Mouse (Mus musculus) gonadal fat pad, adult 2 months (tissue): ENCODE results near the gene Cdh19. TPM values are rescaled to one million over a fixed set of nuclear protein-coding genes. Genes with fewer than 3 reads are reported as not detected.

Experiments
- DNase-seq: peaks from one replicate; pipeline ENCODE4 v3.0.0-alpha.2; 2012; ENCODE audit warnings: low read depth
- polyA plus RNA-seq: library from polyadenylated mRNA; depleted of rRNA; stranded (reverse); fragments of >200 nt; gene quantifications from 2 replicates; pipeline ENCODE4 v1.2.3, GENCODE M21; 2012; rRNA removed

Cdh19 gene
- polyA plus RNA-seq, result 0.20 and 0.28 TPM in 2 replicates

DNA sequence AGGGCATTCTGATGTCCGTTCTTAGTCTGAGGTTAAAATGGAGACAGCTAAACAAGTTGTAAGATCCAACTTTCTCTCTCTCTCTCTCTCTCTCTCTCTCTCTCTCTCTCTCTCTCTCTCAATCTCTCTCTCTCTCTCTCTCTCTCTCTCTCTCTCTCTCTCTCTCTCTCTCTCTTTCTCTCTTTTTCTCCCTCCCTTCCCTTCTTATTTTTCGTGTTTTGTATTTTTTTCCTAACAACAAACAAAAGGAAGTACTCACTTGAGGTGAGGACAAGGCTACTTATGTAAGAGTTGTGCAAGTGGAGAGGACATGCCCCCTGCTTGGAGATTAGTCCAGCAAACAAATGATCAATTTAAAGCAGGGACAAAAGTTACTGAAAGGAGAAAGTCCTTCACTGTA lies at the start of gene Cdh19:
Gene Cdh19, minus strand, starts transcription at position 101 of the 400 bp plus-strand sequence.
- DNase-seq, result no peak

GRCm38 (mm10) chr1:111020434-111021060 lies 43.2 kb upstream of the Cdh19 start:
- no peak for DNase-seq

DNA sequence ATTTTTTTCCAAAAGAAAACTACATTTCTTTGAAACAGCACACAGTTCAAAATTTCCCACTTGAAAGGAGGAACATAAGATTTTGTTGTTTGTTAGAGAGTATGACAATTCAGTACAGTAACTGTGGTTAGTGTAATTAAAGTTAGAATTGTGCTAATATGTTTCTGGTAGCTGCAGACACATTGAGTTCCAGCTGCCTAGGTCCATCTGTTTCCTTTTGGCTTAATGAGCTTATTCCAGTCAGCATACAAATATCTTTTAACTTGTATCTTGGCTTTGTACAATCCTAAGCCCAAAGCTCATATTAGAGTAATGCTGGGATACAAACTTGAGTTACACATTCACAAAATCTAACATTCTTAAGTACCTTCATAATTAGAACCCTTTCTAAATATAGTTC lies 40.3 kb upstream of the Cdh19 start:
- DNase-seq, result no peak

GRCm38 (mm10) chr1:110989824-110990223 lies 12.4 kb upstream of the Cdh19 start:
- DNase-seq, result no peak

GRCm38 (mm10) chr1:110969201-110969600 lies 8.2 kb downstream of the Cdh19 start:
- DNase-seq, result no peak

DNA sequence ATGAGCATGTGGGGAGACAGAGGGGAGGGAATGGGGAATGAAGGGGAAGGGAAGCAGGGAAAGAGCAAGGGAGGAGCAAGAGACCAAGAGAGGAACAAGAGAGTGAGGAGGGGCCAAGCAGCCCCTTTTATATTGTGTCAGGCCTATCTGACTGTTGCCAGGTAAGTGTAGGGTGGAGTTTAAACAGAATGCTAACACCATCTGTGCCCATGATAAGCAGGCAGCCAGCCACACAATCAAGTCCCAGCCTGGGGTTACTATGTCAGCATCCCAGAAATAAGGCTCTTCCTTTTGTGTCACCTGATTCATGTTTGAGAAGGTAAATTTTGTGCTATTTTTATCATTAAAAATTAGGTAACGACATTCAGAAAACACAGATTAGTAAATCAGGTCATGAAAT lies 67.6 kb downstream of the Cdh19 start:
- no peak for DNase-seq

DNA sequence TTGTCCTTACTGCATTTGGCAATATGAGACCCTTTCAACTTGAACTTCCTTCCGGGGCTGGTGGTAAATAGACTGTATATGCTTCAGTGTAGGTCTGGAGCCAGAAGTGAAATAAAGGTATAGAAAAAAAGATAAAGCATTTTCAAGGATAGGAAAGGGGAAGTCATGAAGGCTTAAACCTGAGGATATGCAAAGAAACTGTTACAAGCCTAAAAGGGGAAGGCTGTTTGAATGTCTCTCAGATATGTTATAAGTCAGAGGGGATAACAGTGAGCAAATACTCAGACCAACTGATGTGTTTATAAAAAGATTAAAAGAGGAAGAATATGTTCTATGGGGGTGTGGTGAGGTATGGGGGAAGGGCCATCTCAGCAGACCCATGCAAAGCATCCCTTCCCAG lies 68.2 kb downstream of the Cdh19 start:
- no peak for DNase-seq

DNA sequence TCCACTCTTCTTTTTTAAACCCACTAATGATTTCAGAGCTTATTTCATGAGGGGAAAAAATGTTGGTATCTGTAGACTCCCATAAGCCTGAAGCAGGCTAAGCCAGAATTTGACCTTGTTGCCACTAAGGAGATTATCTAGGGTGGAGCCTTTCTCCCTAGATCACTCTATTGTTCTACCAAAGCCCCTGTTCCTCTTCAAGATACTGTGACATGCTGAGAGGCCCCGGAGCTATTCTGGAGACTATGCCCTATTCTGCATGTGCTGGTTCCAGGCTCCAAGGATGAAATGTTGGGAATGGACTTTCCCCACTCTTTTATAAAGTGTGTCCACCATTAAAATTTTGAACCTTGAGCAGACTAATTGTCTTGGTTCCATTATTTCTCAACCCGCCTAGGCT lies 73.1 kb downstream of the Cdh19 start:
- no peak for DNase-seq
